Mouse (Mus musculus): ENCODE measurements around the gene Foxc2. TPM values are rescaled to one million over a fixed set of nuclear protein-coding genes. Genes with fewer than 3 reads are reported as not detected.

The Foxc2 gene
- polyA plus RNA-seq, 1 experiment, result not detected

- no peak for TF ChIP-seq GATA1 (IDR thresholded peaks at IDR 0.05; ENCODE audit: low read length)
These were observed 32.7 kb upstream of the Foxc2 start for GRCm38 (mm10) chr8:121083093-121083935.

GRCm38 (mm10) chr8:121083936-121084209, 32.1 kb upstream of the Foxc2 start:
- TF ChIP-seq GATA1 (IDR thresholded peaks at IDR 0.05; ENCODE audit: low read length), result no peak

- no peak for TF ChIP-seq GATA1 (IDR thresholded peaks at IDR 0.05; ENCODE audit: low read length)
These were observed 31.6 kb upstream of the Foxc2 start, which contains the start of gene Foxf1 for GRCm38 (mm10) chr8:121084210-121084951. Gene Foxf1, plus strand, starts transcription at chr8:121084386.

GRCm38 (mm10) chr8:121085011-121085410, 31.0 kb upstream of the Foxc2 start:
- TF ChIP-seq GATA1 (IDR thresholded peaks at IDR 0.05; ENCODE audit: low read length), result no peak

- TF ChIP-seq GATA1 (IDR thresholded peaks at IDR 0.05; ENCODE audit: low read length), result no peak
These were observed 30.4 kb upstream of the Foxc2 start for GRCm38 (mm10) chr8:121085561-121085960.

- TF ChIP-seq GATA1 (IDR thresholded peaks at IDR 0.05; ENCODE audit: low read length), result no peak
These were observed 29.7 kb upstream of the Foxc2 start for GRCm38 (mm10) chr8:121086004-121086900.

- TF ChIP-seq GATA1 (IDR thresholded peaks at IDR 0.05; ENCODE audit: low read length), result no peak
These were observed 27.7 kb upstream of the Foxc2 start for GRCm38 (mm10) chr8:121088281-121088680.

- TF ChIP-seq GATA1 (IDR thresholded peaks at IDR 0.05; ENCODE audit: low read length), result no peak
These were observed 26.9 kb upstream of the Foxc2 start for GRCm38 (mm10) chr8:121088871-121089630.

GRCm38 (mm10) chr8:121089631-121090380, 26.2 kb upstream of the Foxc2 start:
- no peak for TF ChIP-seq GATA1 (IDR thresholded peaks at IDR 0.05; ENCODE audit: low read length)

- no peak for TF ChIP-seq GATA1 (IDR thresholded peaks at IDR 0.05; ENCODE audit: low read length)
These were observed 25.3 kb upstream of the Foxc2 start for GRCm38 (mm10) chr8:121090716-121091115.

- TF ChIP-seq GATA1 (IDR thresholded peaks at IDR 0.05; ENCODE audit: low read length), result no peak
These were observed 23.8 kb upstream of the Foxc2 start for GRCm38 (mm10) chr8:121092141-121092540.

- TF ChIP-seq GATA1 (IDR thresholded peaks at IDR 0.05; ENCODE audit: low read length), result no peak
These were observed 23.3 kb upstream of the Foxc2 start for GRCm38 (mm10) chr8:121092627-121093026.

GRCm38 (mm10) chr8:121093496-121093895, 22.5 kb upstream of the Foxc2 start:
- TF ChIP-seq GATA1 (IDR thresholded peaks at IDR 0.05; ENCODE audit: low read length), result no peak

Data from G1E-ER4 (cell line).